Mouse (Mus musculus): ENCODE data around the gene Ctnnbl1. TPM values are rescaled to one million over a fixed set of nuclear protein-coding genes. Genes with fewer than 3 reads are reported as not detected.

The Ctnnbl1 gene
- polyA plus RNA-seq, 1 experiment from 2014 or later, result 98.8 TPM

DNA sequence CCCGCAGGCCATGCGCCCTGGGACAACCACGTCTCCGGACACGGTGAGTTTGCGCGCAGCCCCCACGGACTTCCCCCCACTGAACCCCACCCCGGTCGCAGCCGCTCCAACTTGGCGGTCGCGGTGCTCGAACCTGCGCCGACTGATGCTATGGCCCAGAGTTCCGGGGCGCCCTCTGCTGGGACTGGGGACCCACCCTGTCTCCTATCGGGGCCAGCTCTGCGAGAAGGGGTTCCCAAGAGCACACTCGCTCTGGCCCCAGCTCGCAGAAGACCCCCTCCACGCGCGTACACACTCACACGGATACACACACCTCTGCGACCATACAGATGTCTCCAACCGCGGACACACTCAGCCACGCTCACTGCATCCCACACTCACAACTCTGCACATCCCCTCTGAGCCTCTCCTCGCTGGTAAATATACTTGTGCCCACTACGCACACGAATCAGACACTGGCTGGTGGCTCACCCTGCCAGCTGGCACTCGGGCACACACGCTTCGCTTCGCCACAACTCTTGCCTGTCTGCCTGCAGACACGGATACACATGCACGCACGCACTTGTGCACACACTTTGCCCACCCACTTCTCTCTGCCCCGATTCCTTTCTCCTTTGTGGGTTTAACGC, 177.8 kb downstream of the Ctnnbl1 start:
- ATAC-seq (ENCODE audit: low FRiP score) (0 out of 2 replicates have a peak, but pooled peaks have one; percentile 7), DNase-seq (ENCODE audit: low spot score, missing footprints) (no peak)
- Histone ChIP-seq H3K9ac (ENCODE audit: low read length) (peak overlapping the region; percentile 48), H3K4me3 (ENCODE audit: low read depth, low read length) (peak overlapping the region; percentile 38), H3K27ac (ENCODE audit: low read depth, low read length) (no peak overlapping the region), H3K27me3 (ENCODE audit: control insufficient read depth, insufficient read depth, low read length) (peaks cover 29% of the 10 kb centered on the region), H3K4me2 (peak overlapping the region; percentile 56), H3K9me3 (ENCODE audit: control insufficient read depth, low read length) (no peaks in the 10 kb centered on the region), H3K36me3 (ENCODE audit: control insufficient read depth, insufficient read depth, low read length) (no peaks in the 10 kb centered on the region), H3K4me1 (ENCODE audit: control insufficient read depth, insufficient read depth, low read length) (peaks cover 3% of the 10 kb centered on the region)
- 43% methylated on average over 41 of the region's 43 CpGs for WGBS

GRCm38 (mm10) chr2:157918529-157918928, 181.3 kb downstream of the Ctnnbl1 start:
- Histone ChIP-seq H3K4me3 (ENCODE audit: low read depth, low read length) (no peak overlapping the region), H3K9me3 (ENCODE audit: control insufficient read depth, low read length) (no peaks in the 10 kb centered on the region), H3K4me2 (no peak overlapping the region), H3K9ac (ENCODE audit: low read length) (no peak overlapping the region), H3K36me3 (ENCODE audit: control insufficient read depth, insufficient read depth, low read length) (no peaks in the 10 kb centered on the region), H3K27me3 (ENCODE audit: control insufficient read depth, insufficient read depth, low read length) (peaks cover 29% of the 10 kb centered on the region), H3K27ac (ENCODE audit: low read depth, low read length) (no peak overlapping the region), H3K4me1 (ENCODE audit: control insufficient read depth, insufficient read depth, low read length) (peaks cover 3% of the 10 kb centered on the region)
- ATAC-seq (ENCODE audit: low FRiP score) (no peak), DNase-seq (ENCODE audit: low spot score, missing footprints) (no peak)
- 4% methylated on average over 10 of the region's 10 CpGs for WGBS

- no peaks in the 10 kb centered on the region for H3K4me1 ChIP-seq (ENCODE audit: control insufficient read depth, insufficient read depth, low read length)
- H3K4me2 ChIP-seq, result no peak overlapping the region
- H3K36me3 ChIP-seq (ENCODE audit: control insufficient read depth, insufficient read depth, low read length), result no peaks in the 10 kb centered on the region
- peaks cover 4% of the 10 kb centered on the region; the same call in 1 of the 2 replicates for H3K27me3 ChIP-seq (ENCODE audit: control insufficient read depth, insufficient read depth, low read length)
- H3K27ac ChIP-seq (ENCODE audit: low read depth, low read length), result no peak overlapping the region
- DNase-seq (ENCODE audit: low spot score, missing footprints) (no peak), ATAC-seq (ENCODE audit: low FRiP score) (no peak)
- no peak overlapping the region for H3K4me3 ChIP-seq (ENCODE audit: low read depth, low read length)
- WGBS, result 77% methylated on average over 7 of the region's 7 CpGs
- no peaks in the 10 kb centered on the region for H3K9me3 ChIP-seq (ENCODE audit: control insufficient read depth, low read length)
- no peak overlapping the region for H3K9ac ChIP-seq (ENCODE audit: low read length)
Measured at GRCm38 (mm10) chr2:157921551-157921950, 184.3 kb downstream of the Ctnnbl1 start.

GRCm38 (mm10) chr2:157923406-157923805, 186.2 kb downstream of the Ctnnbl1 start:
- Histone ChIP-seq H3K36me3 (ENCODE audit: control insufficient read depth, insufficient read depth, low read length) (no peaks in the 10 kb centered on the region), H3K27me3 (ENCODE audit: control insufficient read depth, insufficient read depth, low read length) (no peaks in the 10 kb centered on the region), H3K4me1 (ENCODE audit: control insufficient read depth, insufficient read depth, low read length) (no peaks in the 10 kb centered on the region; the same call in 1 of the 2 replicates), H3K4me2 (no peak overlapping the region), H3K4me3 (ENCODE audit: low read depth, low read length) (no peak overlapping the region), H3K9me3 (ENCODE audit: control insufficient read depth, low read length) (no peaks in the 10 kb centered on the region), H3K27ac (ENCODE audit: low read depth, low read length) (no peak overlapping the region), H3K9ac (ENCODE audit: low read length) (no peak overlapping the region)
- no peak for DNase-seq (ENCODE audit: low spot score, missing footprints)
- 13% methylated on average over 7 of the region's 7 CpGs for WGBS
- no peak for ATAC-seq (ENCODE audit: low FRiP score)

- no peak overlapping the region for H3K4me3 ChIP-seq (ENCODE audit: low read depth, low read length)
- DNase-seq (ENCODE audit: low spot score, missing footprints), result no peak
- no peak for ATAC-seq (ENCODE audit: low FRiP score)
- H3K9me3 ChIP-seq (ENCODE audit: control insufficient read depth, low read length), result no peaks in the 10 kb centered on the region
- H3K4me2 ChIP-seq, result no peak overlapping the region
- H3K36me3 ChIP-seq (ENCODE audit: control insufficient read depth, insufficient read depth, low read length), result no peaks in the 10 kb centered on the region
- H3K27ac ChIP-seq (ENCODE audit: low read depth, low read length), result no peak overlapping the region
- no peaks in the 10 kb centered on the region; the same call in 1 of the 2 replicates for H3K4me1 ChIP-seq (ENCODE audit: control insufficient read depth, insufficient read depth, low read length)
- 81% methylated on average over 5 of the region's 5 CpGs for WGBS
- H3K9ac ChIP-seq (ENCODE audit: low read length), result no peak overlapping the region
- H3K27me3 ChIP-seq (ENCODE audit: control insufficient read depth, insufficient read depth, low read length), result no peaks in the 10 kb centered on the region
Measured at GRCm38 (mm10) chr2:157924504-157924903, 187.3 kb downstream of the Ctnnbl1 start.

DNA sequence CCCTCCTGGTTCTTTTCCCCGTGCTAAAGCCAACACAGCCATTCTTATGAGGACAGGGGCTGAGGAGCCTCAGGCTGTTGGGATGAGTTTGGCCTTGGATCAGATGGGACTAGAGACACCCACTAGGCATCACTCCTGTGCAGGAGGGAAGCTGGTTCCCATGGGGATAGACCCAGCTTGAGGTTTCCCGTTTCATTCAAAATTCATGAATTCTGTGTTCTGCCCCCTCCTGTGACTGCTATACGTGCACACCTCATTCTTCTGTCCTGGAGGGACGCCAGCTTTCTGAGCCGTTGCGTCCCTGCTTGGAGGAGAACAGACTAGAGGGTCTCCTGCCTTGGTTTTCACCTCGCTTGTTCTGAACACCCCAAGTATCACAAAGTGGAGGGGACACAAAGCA, 189.3 kb downstream of the Ctnnbl1 start:
- 59% methylated on average over 7 of the region's 7 CpGs for WGBS
- no peak overlapping the region for H3K4me3 ChIP-seq (ENCODE audit: low read depth, low read length)

DNA sequence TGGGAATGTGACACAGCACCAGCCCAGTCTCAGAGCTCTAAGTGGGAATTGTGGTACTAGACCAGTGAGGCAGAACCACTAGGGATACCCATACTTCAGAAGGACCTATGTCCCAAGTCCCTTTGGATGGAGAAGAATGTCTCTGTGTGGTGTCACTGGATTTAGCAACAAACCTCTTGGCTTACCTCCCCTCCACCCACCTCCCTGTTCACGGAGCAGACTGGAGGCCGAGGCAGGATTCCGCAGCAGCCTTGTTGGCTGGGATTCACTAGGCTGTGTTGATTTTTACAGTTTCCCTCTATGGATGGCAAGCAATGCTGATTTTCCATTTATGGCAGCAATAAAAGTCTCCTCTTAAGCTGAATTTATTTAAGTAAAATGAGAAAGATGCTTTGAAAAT, 189.7 kb downstream of the Ctnnbl1 start:
- no peaks in the 10 kb centered on the region for H3K27me3 ChIP-seq (ENCODE audit: control insufficient read depth, insufficient read depth, low read length)
- H3K4me3 ChIP-seq (ENCODE audit: low read depth, low read length), result no peak overlapping the region
- H3K36me3 ChIP-seq (ENCODE audit: control insufficient read depth, insufficient read depth, low read length), result no peaks in the 10 kb centered on the region
- no peak overlapping the region for H3K9ac ChIP-seq (ENCODE audit: low read length)
- no peaks in the 10 kb centered on the region; the same call in 1 of the 2 replicates for H3K4me1 ChIP-seq (ENCODE audit: control insufficient read depth, insufficient read depth, low read length)
- 72% methylated on average over 3 of the region's 3 CpGs for WGBS
- H3K9me3 ChIP-seq (ENCODE audit: control insufficient read depth, low read length), result no peaks in the 10 kb centered on the region
- ATAC-seq (ENCODE audit: low FRiP score) (no peak), DNase-seq (ENCODE audit: low spot score, missing footprints) (peak; percentile 73)
- H3K4me2 ChIP-seq, result no peak overlapping the region
- H3K27ac ChIP-seq (ENCODE audit: low read depth, low read length), result no peak overlapping the region

More for the DNA sequence above, 189.3 kb downstream of the Ctnnbl1 start:
- Histone ChIP-seq H3K9ac (ENCODE audit: low read length) (no peak overlapping the region), H3K27ac (ENCODE audit: low read depth, low read length) (no peak overlapping the region), H3K9me3 (ENCODE audit: control insufficient read depth, low read length) (no peaks in the 10 kb centered on the region), H3K27me3 (ENCODE audit: control insufficient read depth, insufficient read depth, low read length) (no peaks in the 10 kb centered on the region), H3K4me1 (ENCODE audit: control insufficient read depth, insufficient read depth, low read length) (no peaks in the 10 kb centered on the region; the same call in 1 of the 2 replicates), H3K36me3 (ENCODE audit: control insufficient read depth, insufficient read depth, low read length) (no peaks in the 10 kb centered on the region), H3K4me2 (no peak overlapping the region)
- DNase-seq (ENCODE audit: low spot score, missing footprints), result peak; percentile 75
- ATAC-seq (ENCODE audit: low FRiP score), result no peak

- no peak overlapping the region for H3K4me3 ChIP-seq (ENCODE audit: low read depth, low read length)
- H3K4me2 ChIP-seq, result no peak overlapping the region
- H3K27ac ChIP-seq (ENCODE audit: low read depth, low read length), result no peak overlapping the region
- no peaks in the 10 kb centered on the region for H3K27me3 ChIP-seq (ENCODE audit: control insufficient read depth, insufficient read depth, low read length)
- no peaks in the 10 kb centered on the region; the same call in 1 of the 2 replicates for H3K4me1 ChIP-seq (ENCODE audit: control insufficient read depth, insufficient read depth, low read length)
- no peak for ATAC-seq (ENCODE audit: low FRiP score)
- no peak overlapping the region for H3K9ac ChIP-seq (ENCODE audit: low read length)
- H3K36me3 ChIP-seq (ENCODE audit: control insufficient read depth, insufficient read depth, low read length), result no peaks in the 10 kb centered on the region
- DNase-seq (ENCODE audit: low spot score, missing footprints), result no peak
- 54% methylated on average over 20 of the region's 20 CpGs for WGBS
- no peaks in the 10 kb centered on the region for H3K9me3 ChIP-seq (ENCODE audit: control insufficient read depth, low read length)
Measured at GRCm38 (mm10) chr2:157927397-157927796, 190.2 kb downstream of the Ctnnbl1 start.

DNA sequence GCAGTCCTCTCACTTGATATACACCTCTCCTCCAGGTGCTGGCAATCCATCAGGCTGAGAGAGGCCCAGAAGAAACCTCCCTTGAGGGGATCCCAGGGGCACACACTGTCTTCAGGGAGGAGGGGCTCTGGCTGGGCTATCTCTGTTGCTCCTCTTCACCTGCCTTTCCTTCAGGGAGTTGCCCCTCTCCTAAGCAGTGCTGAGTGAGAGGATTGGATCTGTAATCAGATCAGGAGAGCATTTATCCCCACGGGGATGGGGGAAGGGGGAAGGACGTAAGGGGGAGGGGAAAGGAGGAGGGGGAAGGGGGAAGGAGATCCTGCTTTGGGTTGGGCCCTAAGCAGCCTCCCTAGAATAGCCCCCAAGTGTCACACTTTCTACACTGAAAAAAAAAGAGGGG, 190.6 kb downstream of the Ctnnbl1 start:
- Histone ChIP-seq H3K4me3 (ENCODE audit: low read depth, low read length) (no peak overlapping the region), H3K4me1 (ENCODE audit: control insufficient read depth, insufficient read depth, low read length) (no peaks in the 10 kb centered on the region; the same call in 1 of the 2 replicates), H3K36me3 (ENCODE audit: control insufficient read depth, insufficient read depth, low read length) (no peaks in the 10 kb centered on the region), H3K9ac (ENCODE audit: low read length) (no peak overlapping the region), H3K27ac (ENCODE audit: low read depth, low read length) (no peak overlapping the region), H3K9me3 (ENCODE audit: control insufficient read depth, low read length) (no peaks in the 10 kb centered on the region), H3K27me3 (ENCODE audit: control insufficient read depth, insufficient read depth, low read length) (no peaks in the 10 kb centered on the region), H3K4me2 (no peak overlapping the region)
- WGBS, result 24% methylated on average over 2 of the region's 2 CpGs
- DNase-seq (ENCODE audit: low spot score, missing footprints) (peak; percentile 73), ATAC-seq (ENCODE audit: low FRiP score) (0 out of 2 replicates have a peak, but pooled peaks have one; percentile 28)
